Mouse (Mus musculus) limb, embryonic 11.5 days (tissue): ENCODE measurements around the gene Slc7a8. TPM values are rescaled to one million over a fixed set of nuclear protein-coding genes. Genes with fewer than 3 reads are reported as not detected.

ENCODE experiments used
- ATAC-seq: fragments of 200-750 bp; cut with Nextera tagmentation; 2 replicates; pipeline ENCODE4 v1.8.0; 2017; ENCODE audit warnings: low read depth; ENCODE audit not compliant: insufficient number of reproducible peaks, low FRiP score, low TSS enrichment
- DNase-seq: peaks from one replicate; pipeline ENCODE4 v3.0.0-alpha.2; 2015; ENCODE audit warnings: low spot score
- H3K27ac ChIP-seq: fragments of 300-500 bp; sonication (generic); replicated peaks from 2 replicates; pipeline ENCODE4 v1.5.1; 2014; ENCODE audit warnings: low read depth, mild to moderate bottlenecking, low read length
- H3K27me3 ChIP-seq: fragments of 300-500 bp; sonication (generic); 2 replicates; pipeline ENCODE4 v1.6.1; 2014; ENCODE audit warnings: mild to moderate bottlenecking, low read length, mixed read lengths; ENCODE audit not compliant: control insufficient read depth, insufficient read depth
- H3K36me3 ChIP-seq: fragments of 300-500 bp; sonication (generic); 2 replicates; pipeline ENCODE4 v1.6.1; 2014; ENCODE audit warnings: mild to moderate bottlenecking, low read length, moderate library complexity, mixed read lengths; ENCODE audit not compliant: control insufficient read depth, insufficient read depth
- H3K4me1 ChIP-seq: fragments of 300-500 bp; sonication (generic); 2 replicates; pipeline ENCODE4 v1.6.1; 2014; ENCODE audit warnings: low read length, mixed read lengths; ENCODE audit not compliant: control insufficient read depth, insufficient read depth
- H3K4me2 ChIP-seq: fragments of 300-500 bp; sonication (generic); 2 replicates; pipeline ENCODE4 v1.6.1; 2014; ENCODE audit warnings: low read depth, mild to moderate bottlenecking, moderate library complexity; ENCODE audit not compliant: severe bottlenecking
- H3K4me3 ChIP-seq: fragments of 300-500 bp; sonication (generic); 2 replicates; pipeline ENCODE4 v1.5.1; 2014; ENCODE audit warnings: low read depth, low read length
- H3K9ac ChIP-seq: fragments of 300-500 bp; sonication (generic); 2 replicates; pipeline ENCODE4 v1.6.1; 2014; ENCODE audit warnings: mild to moderate bottlenecking, low read length
- H3K9me3 ChIP-seq: fragments of 300-500 bp; sonication (generic); 2 replicates; pipeline ENCODE4 v1.6.1; 2016; ENCODE audit warnings: low read length; ENCODE audit not compliant: control insufficient read depth
- WGBS: fragments of 180-500 bp; shearing (Covaris S2); extraction: QIAGEN DNeasy Blood & Tissue Kit; methylation state at CpG from one replicate; pipeline ENCODE4 v1.1.7; 2014; 5-methylcytosine and 5-hydroxymethylcytosine counted together
- polyA plus RNA-seq: library from polyadenylated mRNA; unstranded; fragments of >200 nt; fragmentation: Nextera tagmentation; extraction: Ambion mirVana; gene quantifications from 2 replicates; pipeline ENCODE4 v1.2.1, GENCODE M21; 2014

The Slc7a8 gene
- polyA plus RNA-seq, 1 experiment from 2014 or later = 1.1 TPM

- Histone ChIP-seq H3K9me3 (no peaks in the 10 kb centered on the region), H3K4me2 (no peak overlapping the region), H3K9ac (no peak overlapping the region), H3K27ac (no peak overlapping the region), H3K4me3 (no peak overlapping the region), H3K4me1 (no peaks in the 10 kb centered on the region), H3K27me3 (no peaks in the 10 kb centered on the region), H3K36me3 (no peaks in the 10 kb centered on the region)
- ATAC-seq (no peak), DNase-seq (no peak)
- 83% methylated on average over 4 of the region's 4 CpGs for WGBS
Measured at GRCm38 (mm10) chr14:54806124-54806523, 24.4 kb upstream of the Slc7a8 start.

DNA sequence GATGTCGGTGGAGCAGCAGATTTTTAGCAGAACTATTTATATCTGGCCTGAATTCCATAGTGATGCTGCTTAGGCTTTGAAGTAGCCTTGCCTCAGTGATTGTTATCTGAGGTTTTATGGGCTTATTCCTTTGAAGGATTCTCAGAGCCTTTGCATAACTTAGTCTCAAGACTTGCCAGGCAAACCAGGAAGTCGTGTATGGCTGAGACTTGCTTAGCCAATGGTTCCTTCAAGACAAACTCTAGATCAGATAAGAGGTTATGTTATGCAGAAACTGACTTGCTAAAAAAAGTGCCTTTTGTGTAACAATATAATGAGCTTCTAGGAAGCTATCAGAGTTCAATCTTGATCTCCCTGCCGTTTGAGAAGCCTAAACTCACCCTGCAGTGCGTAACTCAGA lies 20.7 kb upstream of the Slc7a8 start:
- Histone ChIP-seq H3K27ac (no peak overlapping the region), H3K36me3 (no peaks in the 10 kb centered on the region), H3K9me3 (no peaks in the 10 kb centered on the region), H3K9ac (no peak overlapping the region), H3K4me1 (no peaks in the 10 kb centered on the region), H3K4me2 (no peak overlapping the region), H3K27me3 (no peaks in the 10 kb centered on the region), H3K4me3 (no peak overlapping the region)
- ATAC-seq (no peak), DNase-seq (no peak)
- WGBS = 70% methylated on average over 4 of the region's 4 CpGs

GRCm38 (mm10) chr14:54799686-54800085 lies 17.9 kb upstream of the Slc7a8 start:
- H3K4me2 ChIP-seq = no peak overlapping the region
- H3K9me3 ChIP-seq = no peaks in the 10 kb centered on the region
- H3K27me3 ChIP-seq = no peaks in the 10 kb centered on the region
- H3K9ac ChIP-seq = no peak overlapping the region
- H3K27ac ChIP-seq = no peak overlapping the region
- H3K4me1 ChIP-seq = no peaks in the 10 kb centered on the region
- no peaks in the 10 kb centered on the region for H3K36me3 ChIP-seq
- DNase-seq (no peak), ATAC-seq (no peak)
- no peak overlapping the region for H3K4me3 ChIP-seq
- WGBS = 44% methylated on average over 10 of the region's 10 CpGs

- Histone ChIP-seq H3K4me3 (no peak overlapping the region), H3K27ac (no peak overlapping the region), H3K9ac (no peak overlapping the region), H3K4me2 (no peak overlapping the region), H3K27me3 (no peaks in the 10 kb centered on the region), H3K36me3 (no peaks in the 10 kb centered on the region), H3K4me1 (no peaks in the 10 kb centered on the region), H3K9me3 (no peaks in the 10 kb centered on the region)
- no peak for ATAC-seq
- WGBS = 95% methylated on average over 15 of the region's 15 CpGs
- no peak for DNase-seq
Measured at GRCm38 (mm10) chr14:54796760-54797159, 15.0 kb upstream of the Slc7a8 start.

- no peak overlapping the region for H3K4me3 ChIP-seq
- H3K27ac ChIP-seq = no peak overlapping the region
- H3K9ac ChIP-seq = no peak overlapping the region
- no peak overlapping the region for H3K4me2 ChIP-seq
- no peaks in the 10 kb centered on the region for H3K36me3 ChIP-seq
- ATAC-seq (no peak), DNase-seq (no peak)
- no peaks in the 10 kb centered on the region for H3K9me3 ChIP-seq
- H3K27me3 ChIP-seq = no peaks in the 10 kb centered on the region
- no peaks in the 10 kb centered on the region for H3K4me1 ChIP-seq
- 90% methylated on average over 1 of the region's 1 CpGs for WGBS
Measured at GRCm38 (mm10) chr14:54795901-54796300, 14.2 kb upstream of the Slc7a8 start.

GRCm38 (mm10) chr14:54793894-54794830 lies 12.4 kb upstream of the Slc7a8 start:
- WGBS = 81% methylated on average over 8 of the region's 8 CpGs
- no peak overlapping the region for H3K4me3 ChIP-seq
- ATAC-seq (no peak), DNase-seq (no peak)
- no peak overlapping the region for H3K9ac ChIP-seq
- H3K27me3 ChIP-seq = no peaks in the 10 kb centered on the region
- no peaks in the 10 kb centered on the region for H3K9me3 ChIP-seq
- no peak overlapping the region for H3K27ac ChIP-seq
- H3K36me3 ChIP-seq = no peaks in the 10 kb centered on the region
- H3K4me2 ChIP-seq = no peak overlapping the region
- no peaks in the 10 kb centered on the region for H3K4me1 ChIP-seq

- 77% methylated on average over 1 of the region's 1 CpGs for WGBS
Measured at GRCm38 (mm10) chr14:54793351-54793750, 11.6 kb upstream of the Slc7a8 start.

GRCm38 (mm10) chr14:54792166-54792565 lies 10.4 kb upstream of the Slc7a8 start:
- H3K4me1 ChIP-seq = no peaks in the 10 kb centered on the region
- no peak for ATAC-seq
- 78% methylated on average over 6 of the region's 6 CpGs for WGBS

More at GRCm38 (mm10) chr14:54793351-54793750, 11.6 kb upstream of the Slc7a8 start:
- Histone ChIP-seq H3K36me3 (no peaks in the 10 kb centered on the region), H3K4me3 (no peak overlapping the region), H3K9ac (no peak overlapping the region), H3K9me3 (no peaks in the 10 kb centered on the region), H3K4me2 (no peak overlapping the region), H3K27me3 (no peaks in the 10 kb centered on the region), H3K4me1 (no peaks in the 10 kb centered on the region), H3K27ac (no peak overlapping the region)
- no peak for DNase-seq
- no peak for ATAC-seq

More at GRCm38 (mm10) chr14:54792166-54792565, 10.4 kb upstream of the Slc7a8 start:
- Histone ChIP-seq H3K4me2 (no peak overlapping the region), H3K4me3 (no peak overlapping the region), H3K27ac (no peak overlapping the region), H3K9ac (no peak overlapping the region), H3K36me3 (no peaks in the 10 kb centered on the region), H3K9me3 (no peaks in the 10 kb centered on the region), H3K27me3 (no peaks in the 10 kb centered on the region)
- DNase-seq = no peak
